Mouse (Mus musculus) midbrain, embryonic 10.5 days (tissue): Measurements from ENCODE around the gene Snapc1. TPM values are rescaled to one million over a fixed set of nuclear protein-coding genes. Genes with fewer than 3 reads are reported as not detected.

Source experiments
- DNase-seq: peaks from one replicate; pipeline ENCODE4 v3.0.0-alpha.2; 2017; ENCODE audit warnings: low spot score
- H3K27ac ChIP-seq: fragments of 300-500 bp; sonication (generic); replicated peaks from 2 replicates; pipeline ENCODE4 v1.5.1; 2016; ENCODE audit warnings: mild to moderate bottlenecking
- H3K27me3 ChIP-seq: fragments of 300-500 bp; sonication (generic); 2 replicates; pipeline ENCODE4 v1.6.1; 2016; ENCODE audit warnings: low read depth, mild to moderate bottlenecking; ENCODE audit not compliant: poor library complexity, severe bottlenecking
- H3K36me3 ChIP-seq: fragments of 300-500 bp; sonication (generic); 2 replicates; pipeline ENCODE4 v1.6.1; 2016; ENCODE audit warnings: mild to moderate bottlenecking, moderate library complexity
- H3K4me1 ChIP-seq: fragments of 300-500 bp; sonication (generic); 2 replicates; pipeline ENCODE4 v1.6.1; 2016
- H3K4me3 ChIP-seq: fragments of 300-500 bp; sonication (generic); 2 replicates; pipeline ENCODE4 v1.5.1; 2016; ENCODE audit warnings: mild to moderate bottlenecking, moderate library complexity
- H3K9me3 ChIP-seq: fragments of 300-500 bp; sonication (generic); replicated peaks from 2 replicates; pipeline ENCODE4 v1.6.1; 2016; ENCODE audit warnings: mild to moderate bottlenecking
- WGBS: fragments of 180-500 bp; shearing (Covaris S2); methylation state at CpG from one replicate; pipeline ENCODE4 v1.1.7; 2016; 5-methylcytosine and 5-hydroxymethylcytosine counted together
- polyA plus RNA-seq: library from polyadenylated mRNA; unstranded; fragments of >200 nt; fragmentation: Nextera tagmentation; extraction: Ambion mirVana; gene quantifications from 2 replicates; pipeline ENCODE4 v1.2.1, GENCODE M21; 2016

The Snapc1 gene
- polyA plus RNA-seq, 1 experiment from 2014 or later, result 22.8 TPM

DNA sequence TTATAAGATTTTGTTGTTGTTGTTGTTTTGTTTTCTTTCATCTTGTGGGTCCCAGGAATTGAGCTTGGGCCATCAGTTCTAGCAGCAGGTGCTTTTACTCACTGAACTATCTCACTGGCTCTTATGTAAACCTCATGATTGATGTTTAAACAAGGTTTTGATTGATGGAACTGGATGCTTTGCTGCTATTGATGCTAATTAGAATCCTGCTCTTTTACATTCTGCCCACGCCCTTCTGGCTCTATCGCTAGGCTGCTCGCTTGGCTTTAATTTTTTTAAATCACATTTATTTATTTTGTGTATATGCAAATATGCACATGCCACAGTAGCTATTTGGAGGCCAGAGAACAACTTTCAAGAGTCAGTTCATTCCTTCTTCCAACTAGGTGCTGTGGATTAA is 6.6 kb upstream of the Snapc1 start:
- WGBS, result 93% methylated on average over 3 of the region's 3 CpGs
- H3K4me3 ChIP-seq, result no peak overlapping the region
- peaks cover 12% of the 10 kb centered on the region for H3K4me1 ChIP-seq
- no peaks in the 10 kb centered on the region for H3K36me3 ChIP-seq
- H3K27me3 ChIP-seq, result 0 out of 2 replicates have a peak, but pooled peaks cover 8% of the 10 kb centered on the region
- no peak for DNase-seq
- no peaks in the 10 kb centered on the region for H3K9me3 ChIP-seq
- no peak overlapping the region for H3K27ac ChIP-seq

DNA sequence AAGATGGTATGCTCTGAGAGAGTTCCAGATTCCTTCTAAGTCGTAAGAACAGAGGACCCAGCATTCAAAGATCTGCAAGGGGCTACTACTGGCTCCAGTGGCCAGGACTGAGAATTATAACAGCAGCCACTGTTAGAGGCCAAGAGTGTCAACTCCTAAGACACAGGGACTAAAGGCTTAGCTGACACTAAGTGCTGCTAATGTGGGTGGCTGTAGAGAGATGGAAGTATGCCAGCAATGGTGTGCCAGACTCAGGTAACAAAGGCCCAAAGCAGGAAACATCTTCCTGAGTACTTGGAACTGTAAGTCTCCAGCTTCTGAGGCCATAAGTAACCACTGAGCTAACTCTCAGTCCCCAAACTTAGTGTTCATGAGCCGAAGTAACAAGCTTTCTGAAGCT is 5.5 kb upstream of the Snapc1 start:
- DNase-seq, result no peak
- Histone ChIP-seq H3K36me3 (no peaks in the 10 kb centered on the region), H3K9me3 (no peaks in the 10 kb centered on the region), H3K4me3 (no peak overlapping the region), H3K27me3 (0 out of 2 replicates have a peak, but pooled peaks cover 4% of the 10 kb centered on the region), H3K4me1 (peaks cover under 1% of the 10 kb centered on the region; the same call in 1 of the 2 replicates), H3K27ac (no peak overlapping the region)
- WGBS, result 88% methylated on average over 2 of the region's 2 CpGs

DNA sequence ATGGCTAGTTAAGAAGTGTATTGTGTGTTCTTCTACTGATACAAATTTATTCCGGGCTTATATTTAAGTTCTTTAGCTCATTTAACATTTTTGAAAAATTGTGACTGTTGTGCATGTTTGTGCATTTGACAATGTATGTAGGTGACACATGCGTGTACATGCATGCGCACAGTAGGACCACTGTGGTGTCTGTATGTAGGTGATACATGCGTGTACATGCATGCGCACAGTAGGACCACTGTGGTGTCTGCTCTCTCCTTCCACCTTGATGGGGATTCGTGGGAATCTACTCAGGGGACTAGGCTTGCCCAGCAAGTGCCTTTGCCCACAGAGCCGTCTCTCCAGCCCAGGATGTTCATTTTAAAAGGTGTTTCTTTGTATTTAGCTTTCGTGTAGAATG is 4.9 kb downstream of the Snapc1 start:
- peaks cover 72% of the 10 kb centered on the region for H3K36me3 ChIP-seq
- peaks cover 16% of the 10 kb centered on the region for H3K9me3 ChIP-seq
- H3K27ac ChIP-seq, result no peak overlapping the region
- WGBS, result 96% methylated on average over 8 of the region's 8 CpGs
- no peak for DNase-seq
- H3K27me3 ChIP-seq, result no peaks in the 10 kb centered on the region
- peaks cover 13% of the 10 kb centered on the region for H3K4me1 ChIP-seq
- no peak overlapping the region for H3K4me3 ChIP-seq

DNA sequence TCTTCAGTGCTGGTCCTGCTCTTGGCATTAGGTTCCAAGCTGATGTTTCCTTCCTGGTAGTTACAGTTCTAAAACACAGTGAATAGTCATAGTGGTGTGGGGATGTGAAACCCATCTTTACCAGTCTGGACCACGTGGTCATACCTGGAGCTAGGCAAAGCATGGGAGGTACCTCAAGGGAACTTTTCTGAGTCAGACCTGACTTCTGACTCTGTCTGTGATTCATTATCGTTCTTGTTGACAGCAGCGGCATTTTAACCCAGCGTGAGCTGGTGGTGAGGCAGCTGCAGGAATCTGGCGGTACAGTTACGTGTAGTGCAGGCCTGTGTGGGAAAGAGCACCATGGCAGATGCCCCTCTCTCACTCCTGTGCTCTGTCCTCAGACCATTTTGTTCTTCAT is 10.3 kb downstream of the Snapc1 start:
- WGBS, result 90% methylated on average over 6 of the region's 6 CpGs
- H3K27ac ChIP-seq, result no peak overlapping the region
- peaks cover 100% of the 10 kb centered on the region for H3K36me3 ChIP-seq
- DNase-seq, result no peak
- H3K4me3 ChIP-seq, result no peak overlapping the region
- H3K27me3 ChIP-seq, result no peaks in the 10 kb centered on the region
- H3K9me3 ChIP-seq, result peaks cover 16% of the 10 kb centered on the region
- H3K4me1 ChIP-seq, result no peaks in the 10 kb centered on the region

DNA sequence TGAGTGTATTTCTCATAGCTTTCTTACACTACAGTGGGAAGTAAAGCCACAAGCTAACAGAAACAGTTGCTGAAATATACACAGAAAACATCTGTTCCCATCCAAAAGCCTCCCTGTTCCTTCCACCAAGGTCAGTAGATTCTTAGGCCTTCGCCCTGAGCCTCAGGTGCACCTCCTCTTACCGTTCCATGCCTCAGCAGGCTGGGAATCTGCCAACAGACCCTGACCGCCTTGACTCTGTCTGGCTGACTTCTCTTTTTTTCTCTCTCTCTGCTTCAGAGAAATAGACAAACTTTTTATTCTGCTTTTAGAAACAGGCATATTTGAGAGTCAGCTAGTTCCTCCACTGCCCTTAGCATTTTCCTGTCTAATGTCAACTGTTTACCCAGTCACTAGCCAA is 13.9 kb downstream of the Snapc1 start:
- Histone ChIP-seq H3K4me3 (no peak overlapping the region), H3K9me3 (no peaks in the 10 kb centered on the region), H3K27ac (no peak overlapping the region), H3K36me3 (peaks cover 98% of the 10 kb centered on the region), H3K27me3 (no peaks in the 10 kb centered on the region), H3K4me1 (no peaks in the 10 kb centered on the region)
- 94% methylated on average over 3 of the region's 3 CpGs for WGBS
- DNase-seq, result no peak

DNA sequence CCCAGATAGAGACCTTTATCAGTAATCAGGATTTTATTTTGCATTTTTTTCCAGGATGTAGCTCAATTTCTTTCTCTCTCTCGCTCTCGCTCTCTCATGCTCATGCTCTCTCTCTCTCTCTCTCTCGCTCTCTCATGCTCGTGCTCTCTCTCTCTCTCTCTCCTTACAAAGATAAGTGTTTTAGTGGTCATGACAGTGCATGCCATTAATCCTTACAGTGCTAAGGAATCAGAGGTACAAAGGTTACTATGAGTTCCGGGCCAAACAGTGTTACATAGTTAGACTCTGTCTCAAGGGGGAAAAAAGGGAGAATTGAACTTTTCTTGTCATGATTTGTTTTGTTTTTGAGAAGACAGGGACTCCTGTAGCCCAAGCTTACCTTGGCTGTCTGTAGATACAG is 15.4 kb downstream of the Snapc1 start:
- H3K27me3 ChIP-seq, result no peaks in the 10 kb centered on the region
- no peak overlapping the region for H3K4me3 ChIP-seq
- peaks cover 97% of the 10 kb centered on the region for H3K36me3 ChIP-seq
- no peaks in the 10 kb centered on the region for H3K4me1 ChIP-seq
- WGBS, result 89% methylated on average over 5 of the region's 5 CpGs
- H3K27ac ChIP-seq, result no peak overlapping the region
- DNase-seq, result no peak
- H3K9me3 ChIP-seq, result no peaks in the 10 kb centered on the region

DNA sequence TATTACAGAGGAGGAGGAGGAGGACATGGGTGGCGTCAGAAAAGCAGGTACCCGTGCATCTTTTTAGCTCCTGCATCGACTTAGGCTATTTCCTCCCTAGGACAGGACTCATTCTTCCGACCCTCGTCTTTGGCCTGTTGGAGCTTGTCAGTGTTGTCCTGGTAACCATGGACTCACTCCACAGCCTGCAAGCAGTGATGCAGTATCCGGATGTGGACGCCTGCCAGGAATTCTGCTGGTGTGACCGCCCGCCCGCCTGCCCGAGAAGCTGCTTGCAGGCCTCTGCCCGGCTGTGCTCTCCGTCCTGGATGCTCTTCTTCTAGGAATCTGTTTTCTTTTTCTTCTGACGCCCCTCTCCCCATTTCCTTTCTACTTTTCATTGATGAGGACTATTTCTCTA is 18.3 kb downstream of the Snapc1 start:
- 89% methylated on average over 14 of the region's 14 CpGs for WGBS
- no peak overlapping the region for H3K4me3 ChIP-seq
- no peaks in the 10 kb centered on the region for H3K4me1 ChIP-seq
- no peak for DNase-seq
- H3K27me3 ChIP-seq, result no peaks in the 10 kb centered on the region
- no peak overlapping the region for H3K27ac ChIP-seq
- peaks cover 88% of the 10 kb centered on the region for H3K36me3 ChIP-seq
- no peaks in the 10 kb centered on the region for H3K9me3 ChIP-seq

DNA sequence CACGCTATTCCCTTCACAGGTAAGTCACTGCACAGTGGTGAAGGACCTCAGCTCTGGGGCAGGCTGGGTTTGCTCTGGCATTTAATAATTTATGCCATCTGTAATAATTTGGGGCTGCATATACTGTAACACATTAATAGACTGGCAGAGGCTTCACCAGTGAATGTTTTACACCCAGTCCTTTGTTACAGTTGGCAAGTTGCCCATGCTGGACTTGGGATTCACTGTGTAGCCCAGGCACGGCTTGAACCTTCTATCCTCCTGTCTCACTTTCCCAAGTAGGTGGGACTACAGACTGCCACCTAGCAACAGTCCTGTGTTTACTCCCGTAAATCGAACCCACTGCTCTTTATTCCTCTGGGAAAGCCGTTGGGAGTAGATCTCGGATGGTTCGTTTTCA is 22.0 kb downstream of the Snapc1 start:
- no peak overlapping the region for H3K27ac ChIP-seq
- H3K9me3 ChIP-seq, result no peaks in the 10 kb centered on the region
- H3K4me1 ChIP-seq, result no peaks in the 10 kb centered on the region
- H3K4me3 ChIP-seq, result no peak overlapping the region
- WGBS, result 90% methylated on average over 7 of the region's 7 CpGs
- H3K36me3 ChIP-seq, result peaks cover 54% of the 10 kb centered on the region
- no peaks in the 10 kb centered on the region for H3K27me3 ChIP-seq
- no peak for DNase-seq

DNA sequence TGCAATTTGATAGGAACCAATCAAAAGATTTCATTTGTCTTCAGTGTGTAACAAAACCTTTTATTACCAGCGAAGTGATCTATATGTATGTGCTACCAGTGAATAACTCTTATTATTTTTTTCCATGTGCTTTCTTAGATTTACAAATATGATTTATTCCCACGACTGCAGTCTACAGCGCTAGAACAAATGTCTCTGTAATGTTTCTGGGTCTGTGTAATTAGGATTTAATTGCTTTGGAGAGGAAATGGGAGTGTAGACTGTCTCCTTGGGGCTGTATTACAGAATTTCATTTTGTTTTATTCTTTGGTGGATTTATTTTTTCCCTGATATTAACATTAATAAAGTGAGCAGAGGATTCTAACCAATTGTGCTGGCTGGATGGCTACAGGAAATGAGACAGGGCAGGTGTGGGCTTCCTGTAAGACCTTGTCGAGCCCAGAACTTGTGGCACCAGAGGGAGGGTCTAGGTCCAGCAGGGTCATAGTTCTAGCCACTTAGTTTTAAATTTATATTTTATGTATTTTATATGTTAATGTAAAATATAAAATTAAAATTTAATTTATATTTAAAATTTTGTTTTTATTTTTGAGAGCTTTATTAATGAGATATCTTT is 24.2 kb downstream of the Snapc1 start:
- Histone ChIP-seq H3K27me3 (no peaks in the 10 kb centered on the region), H3K4me3 (no peak overlapping the region), H3K27ac (no peak overlapping the region), H3K4me1 (no peaks in the 10 kb centered on the region), H3K36me3 (peaks cover 32% of the 10 kb centered on the region), H3K9me3 (no peaks in the 10 kb centered on the region)
- no peak for DNase-seq
- 95% methylated on average over 4 of the region's 4 CpGs for WGBS

DNA sequence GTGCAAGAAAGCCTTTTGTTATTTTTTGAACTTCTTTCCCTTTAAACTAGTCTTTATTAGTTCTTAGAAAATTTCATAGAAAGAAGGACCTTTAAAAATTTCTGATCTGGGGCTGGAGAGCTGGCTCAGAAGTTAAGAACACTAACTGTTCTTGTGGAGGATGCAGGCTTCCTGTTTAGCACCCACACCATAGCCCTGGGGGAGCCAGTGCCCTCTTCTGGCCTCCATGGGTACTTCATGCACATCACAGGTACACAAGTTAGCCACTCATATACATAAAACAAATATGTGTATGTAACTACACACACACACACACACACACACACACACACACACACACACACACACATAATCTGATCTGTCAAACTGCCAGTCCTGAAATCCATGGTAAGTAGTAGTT is 25.3 kb downstream of the Snapc1 start:
- H3K4me1 ChIP-seq, result no peaks in the 10 kb centered on the region
- DNase-seq, result no peak
- H3K27me3 ChIP-seq, result no peaks in the 10 kb centered on the region
- no peaks in the 10 kb centered on the region for H3K9me3 ChIP-seq
- H3K36me3 ChIP-seq, result peaks cover 22% of the 10 kb centered on the region
- H3K27ac ChIP-seq, result no peak overlapping the region
- no peak overlapping the region for H3K4me3 ChIP-seq

DNA sequence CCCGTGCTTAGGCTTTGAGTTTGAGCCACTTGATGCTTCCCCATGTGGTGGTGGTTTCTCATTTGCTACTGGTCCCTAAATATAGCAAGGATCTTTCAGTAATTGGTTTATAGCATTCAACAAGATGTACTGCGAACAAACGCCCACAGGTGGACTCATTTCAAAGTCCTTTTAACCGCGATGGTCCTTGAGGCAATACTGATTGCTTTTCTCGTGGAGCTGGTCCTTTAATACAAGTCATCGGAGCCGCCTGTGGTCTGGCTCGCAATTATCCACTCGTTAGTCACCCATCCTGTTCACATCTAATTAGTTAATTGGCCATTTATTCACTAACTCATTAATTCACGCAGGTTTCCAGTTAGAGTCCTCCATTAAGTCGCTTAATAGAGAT is 32.6 kb downstream of the Snapc1 start:
- Histone ChIP-seq H3K27me3 (peaks cover 43% of the 10 kb centered on the region), H3K36me3 (no peaks in the 10 kb centered on the region), H3K27ac (peak overlapping the region; percentile 82; the same call in 1 of the 2 replicates), H3K4me1 (peaks cover 11% of the 10 kb centered on the region), H3K4me3 (peak overlapping the region; percentile 69), H3K9me3 (no peaks in the 10 kb centered on the region)
- 62% methylated on average over 12 of the region's 12 CpGs for WGBS
- no peak for DNase-seq

DNA sequence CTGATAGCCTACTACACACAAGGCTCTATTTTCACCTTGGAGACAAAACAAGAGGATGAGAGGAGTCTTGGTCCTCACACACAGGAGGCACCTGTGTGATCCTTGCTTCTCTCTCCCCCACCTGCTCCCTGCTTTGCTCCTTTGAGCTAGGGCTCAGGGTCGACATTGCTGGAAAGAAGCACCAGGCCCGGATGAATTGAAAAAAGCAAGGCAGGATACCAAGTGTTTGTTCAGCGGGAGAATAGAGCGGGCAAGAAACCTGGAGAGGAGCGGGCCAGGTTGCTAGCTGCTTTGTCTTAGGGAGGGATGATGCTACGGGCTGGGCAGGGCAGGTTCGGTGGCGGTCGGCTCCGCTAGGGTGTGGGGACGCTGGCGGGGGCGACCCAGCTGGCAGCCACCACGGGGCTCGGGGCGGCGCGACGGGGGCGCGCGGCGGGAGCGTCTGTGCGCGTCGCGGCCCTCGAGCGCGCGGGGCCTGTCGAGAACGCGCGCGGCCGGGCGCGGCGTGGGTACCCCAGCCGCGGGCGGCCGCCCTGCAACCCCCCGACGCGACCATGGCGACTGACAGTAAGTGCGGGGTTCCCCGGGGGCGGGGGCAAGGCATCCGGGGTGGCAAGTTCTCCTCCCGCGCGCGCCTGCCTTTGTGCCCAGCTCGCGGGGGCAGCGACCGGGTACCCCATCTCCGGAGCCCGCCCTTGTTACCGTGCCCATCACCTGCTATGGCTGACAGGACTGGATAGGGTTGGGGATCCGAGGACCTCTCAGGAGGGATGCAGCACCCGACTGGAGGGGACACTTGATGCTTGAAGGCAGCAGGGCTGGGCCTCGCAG is 33.2 kb downstream of the Snapc1 start, which contains the start of gene Syt16:
Gene Syt16, plus strand, starts transcription at position 365 of the 831 bp plus-strand sequence.
- no peaks in the 10 kb centered on the region for H3K9me3 ChIP-seq
- peaks cover 43% of the 10 kb centered on the region for H3K27me3 ChIP-seq
- H3K27ac ChIP-seq, result peak within 1 kb of the TSS; percentile 82
- H3K4me3 ChIP-seq, result peak within 1 kb of the TSS; percentile 69
- peaks cover 11% of the 10 kb centered on the region for H3K4me1 ChIP-seq
- H3K36me3 ChIP-seq, result no peaks in the 10 kb centered on the region
- DNase-seq, result peak; percentile 40
- 1% methylated on average over 62 of the region's 67 CpGs for WGBS

DNA sequence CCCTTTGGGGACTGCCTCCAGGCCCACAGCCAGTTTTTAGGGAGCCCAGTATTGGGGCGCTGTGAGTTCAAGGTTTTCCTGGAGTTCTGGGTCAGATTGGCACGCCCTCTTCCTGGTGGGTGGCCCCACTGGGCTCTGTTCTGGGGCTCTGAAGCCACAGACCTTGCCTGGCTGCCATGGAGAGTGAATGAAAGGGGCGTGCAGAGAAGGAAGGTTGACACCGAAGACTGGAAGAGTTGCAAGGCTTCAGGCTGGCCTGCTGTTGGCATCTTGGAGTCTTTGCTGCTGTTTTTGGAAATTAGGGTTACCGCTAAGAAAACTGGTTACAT is 33.8 kb downstream of the Snapc1 start:
- H3K36me3 ChIP-seq, result no peaks in the 10 kb centered on the region
- WGBS, result 32% methylated on average over 5 of the region's 5 CpGs
- H3K4me3 ChIP-seq, result peak overlapping the region; percentile 69
- no peak for DNase-seq
- H3K4me1 ChIP-seq, result peaks cover 11% of the 10 kb centered on the region
- peaks cover 43% of the 10 kb centered on the region for H3K27me3 ChIP-seq
- H3K27ac ChIP-seq, result peak overlapping the region; percentile 82
- H3K9me3 ChIP-seq, result no peaks in the 10 kb centered on the region
